Mouse (Mus musculus) spleen, postnatal 4 days (tissue): ENCODE measurements at regions not wholly inside any gene's neighbourhood (a gene's known extent, or its start where the extent isn't known, plus 50 kb on each side); places are given as distances from the start of the nearest gene placed in this dataset.

Experiments used
- DNase-seq, 2 experiments: peaks; one replicate each; pipeline ENCODE4 v3.0.0; 2022; ENCODE audit warnings: low spot score in 2 of 2

- DNase-seq = peak; percentile 19 to 65
These were observed 140.9 kb upstream of the Tmem164 start for GRCm38 (mm10) chrX:142540264-142540663.

GRCm38 (mm10) chrX:142552196-142552595, 129.0 kb upstream of the Tmem164 start:
- no peak for DNase-seq

- DNase-seq = no peak
These were observed 127.0 kb upstream of the Tmem164 start for GRCm38 (mm10) chrX:142554161-142554560.

- no peak for DNase-seq
These were observed 123.7 kb upstream of the Tmem164 start for GRCm38 (mm10) chrX:142557496-142557895.

- no peak for DNase-seq
These were observed 120.8 kb upstream of the Tmem164 start for GRCm38 (mm10) chrX:142560209-142560912.

GRCm38 (mm10) chrX:142561788-142562187, 119.4 kb upstream of the Tmem164 start:
- DNase-seq = no peak

GRCm38 (mm10) chrX:142564186-142564585, 117.0 kb upstream of the Tmem164 start:
- DNase-seq = no peak

GRCm38 (mm10) chrX:142571772-142572171, 109.4 kb upstream of the Tmem164 start:
- no peak for DNase-seq

GRCm38 (mm10) chrX:142574022-142574421, 107.2 kb upstream of the Tmem164 start:
- no peak for DNase-seq

- peak in 1 of 2 experiments; percentile 67 for DNase-seq
These were observed 106.1 kb upstream of the Tmem164 start for GRCm38 (mm10) chrX:142574945-142575710.

- DNase-seq = no peak
These were observed 105.1 kb upstream of the Tmem164 start for GRCm38 (mm10) chrX:142576127-142576526.

- no peak for DNase-seq
These were observed 103.6 kb upstream of the Tmem164 start for GRCm38 (mm10) chrX:142577449-142578081.

- no peak for DNase-seq
These were observed 95.9 kb upstream of the Tmem164 start for GRCm38 (mm10) chrX:142585281-142585680.

GRCm38 (mm10) chrX:142599377-142599776, 81.8 kb upstream of the Tmem164 start:
- no peak for DNase-seq

GRCm38 (mm10) chrX:142600782-142601181, 80.4 kb upstream of the Tmem164 start:
- DNase-seq = no peak

GRCm38 (mm10) chrX:142605088-142605487, 76.1 kb upstream of the Tmem164 start:
- DNase-seq = no peak

- no peak for DNase-seq
These were observed 74.5 kb upstream of the Tmem164 start for GRCm38 (mm10) chrX:142606595-142607205.

GRCm38 (mm10) chrX:142616189-142616872, 64.9 kb upstream of the Tmem164 start:
- DNase-seq = no peak

- no peak for DNase-seq
These were observed 62.8 kb upstream of the Tmem164 start for GRCm38 (mm10) chrX:142618389-142618788.

GRCm38 (mm10) chrX:142623359-142623758, 57.8 kb upstream of the Tmem164 start:
- DNase-seq = no peak

GRCm38 (mm10) chrX:142623882-142624281, 57.3 kb upstream of the Tmem164 start:
- DNase-seq = no peak
